Mouse (Mus musculus): ENCODE results near the gene Usp37.
"Not testable (repeated sequence)": the region's sequence is repeated elsewhere in the genome, so short reads cannot be mapped to it uniquely, and the experiment has no call there.

The Usp37 gene

GRCm38 (mm10) chr1:74544184-74544583 is at the start of gene Usp37:
Gene Usp37, minus strand, starts transcription at chr1:74544284.
- DNase-seq (ENCODE audit: extremely low read depth, low read depth), result no peak

- peak; percentile 99 for DNase-seq (ENCODE audit: extremely low read depth, low read depth)
Measured at GRCm38 (mm10) chr1:74587773-74588445, 43.8 kb upstream of the Usp37 start, which contains the start of the genes Zfp142 and Bcs1l. Gene Zfp142, minus strand, starts transcription at chr1:74588246. Gene Bcs1l, plus strand, starts transcription at chr1:74588289.

GRCm38 (mm10) chr1:74587233-74587772 is 43.2 kb upstream of the Usp37 start:
- DNase-seq (ENCODE audit: extremely low read depth, low read depth), result peak; percentile 44

- DNase-seq (ENCODE audit: extremely low read depth, low read depth), result no peak
Measured at GRCm38 (mm10) chr1:74584616-74585398, 40.7 kb upstream of the Usp37 start.

GRCm38 (mm10) chr1:74582621-74583020 is 38.5 kb upstream of the Usp37 start:
- DNase-seq (ENCODE audit: extremely low read depth, low read depth), result no peak

GRCm38 (mm10) chr1:74569739-74570719 is 25.9 kb upstream of the Usp37 start:
- no peak for DNase-seq (ENCODE audit: extremely low read depth, low read depth)

- no peak for DNase-seq (ENCODE audit: extremely low read depth, low read depth)
Measured at GRCm38 (mm10) chr1:74565834-74566233, 21.8 kb upstream of the Usp37 start.

- DNase-seq (ENCODE audit: extremely low read depth, low read depth), result no peak
Measured at GRCm38 (mm10) chr1:74559061-74559460, 15.0 kb upstream of the Usp37 start.

GRCm38 (mm10) chr1:74542451-74542961 is 1.6 kb downstream of the Usp37 start, which contains the start of gene Plcd4:
Gene Plcd4, plus strand, starts transcription at chr1:74542888.
- no peak for DNase-seq (ENCODE audit: extremely low read depth, low read depth)

- no peak for DNase-seq (ENCODE audit: extremely low read depth, low read depth)
Measured at GRCm38 (mm10) chr1:74538650-74539049, 5.4 kb downstream of the Usp37 start.

- no peak for DNase-seq (ENCODE audit: extremely low read depth, low read depth)
Measured at GRCm38 (mm10) chr1:74528589-74528988, 15.5 kb downstream of the Usp37 start.

GRCm38 (mm10) chr1:74524746-74525145 is 19.3 kb downstream of the Usp37 start:
- no peak for DNase-seq (ENCODE audit: extremely low read depth, low read depth)

GRCm38 (mm10) chr1:74519875-74520274 is 24.2 kb downstream of the Usp37 start:
- no peak for DNase-seq (ENCODE audit: extremely low read depth, low read depth)

- not testable (repeated sequence) for DNase-seq (ENCODE audit: extremely low read depth, low read depth)
Measured at GRCm38 (mm10) chr1:74512999-74513398, 31.1 kb downstream of the Usp37 start.

GRCm38 (mm10) chr1:74511306-74511705 is 32.8 kb downstream of the Usp37 start:
- DNase-seq (ENCODE audit: extremely low read depth, low read depth), result no peak

GRCm38 (mm10) chr1:74507780-74508179 is 36.3 kb downstream of the Usp37 start:
- DNase-seq (ENCODE audit: extremely low read depth, low read depth), result no peak

GRCm38 (mm10) chr1:74506471-74506881 is 37.6 kb downstream of the Usp37 start:
- peak; percentile 47 for DNase-seq (ENCODE audit: extremely low read depth, low read depth)

- DNase-seq (ENCODE audit: extremely low read depth, low read depth), result peak; percentile 95
Measured at GRCm38 (mm10) chr1:74505721-74506464, 38.2 kb downstream of the Usp37 start, which contains the start of gene Cnot9. Gene Cnot9, plus strand, starts transcription at chr1:74506058.

- no peak for DNase-seq (ENCODE audit: extremely low read depth, low read depth)
Measured at GRCm38 (mm10) chr1:74505393-74505720, 38.7 kb downstream of the Usp37 start.

- no peak for DNase-seq (ENCODE audit: extremely low read depth, low read depth)
Measured at GRCm38 (mm10) chr1:74501106-74501505, 43.0 kb downstream of the Usp37 start.

Data from MEL-GATA-1-ER (cell line).